Comparison of ENCODE assay signal across 8 mouse cellular contexts in the genomic region with DNA sequence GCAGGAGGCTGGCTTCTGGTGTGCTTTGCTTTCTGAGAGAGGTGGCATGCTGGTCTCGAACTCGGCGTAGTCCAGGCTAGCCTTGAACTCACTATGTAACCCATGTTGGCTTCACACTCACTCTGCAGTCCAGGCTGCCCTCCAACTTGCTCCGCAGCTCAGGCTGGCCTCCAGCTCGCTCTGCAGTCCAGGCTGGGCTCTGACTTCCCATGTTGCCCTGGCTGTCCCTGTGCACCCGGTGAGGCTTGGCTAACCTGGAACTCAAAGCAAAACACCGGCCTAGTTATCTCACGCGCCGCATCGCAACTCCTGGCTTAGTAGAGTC. TPM values are rescaled to one million over a fixed set of nuclear protein-coding genes. Genes with fewer than 3 reads are reported as not detected.
DNase-seq lines count a peak whose midpoint lies in the region; ATAC-seq lines count a peak whose summit lies in the region.

No protein-coding gene starts in this region.

- DNase-seq in heart, adult 9 months (ENCODE audit: low spot score in 2 of 2): no peak
- peak; percentile 45 for DNase-seq in NIH3T3 (ENCODE audit: low read depth)
- no peak for DNase-seq in forebrain, embryonic 11.5 days (ENCODE audit: low spot score)
- DNase-seq in layer of hippocampus, adult 9-11 months: no peak
- no peak for DNase-seq in layer of hippocampus, postnatal 14 days (ENCODE audit: low spot score in 2 of 2)
- DNase-seq in thymus, postnatal 4 days: no peak

- H3K4me3 ChIP-seq in heart, embryonic 15.5 days: peak overlapping the region; percentile 76
- peak overlapping the region; percentile 91 for H3K4me3 ChIP-seq in forebrain, embryonic 11.5 days (ENCODE audit: low read depth, low read length)
- H3K4me3 ChIP-seq in liver, embryonic 12.5 days: peak overlapping the region; percentile 91

- peak overlapping the region; percentile 85 for H3K9ac ChIP-seq in heart, embryonic 15.5 days
- H3K9ac ChIP-seq in forebrain, embryonic 11.5 days (ENCODE audit: low read length): peak overlapping the region; percentile 85
- H3K9ac ChIP-seq in liver, embryonic 12.5 days: peak overlapping the region; percentile 97

- no peaks in the 10 kb centered on the region for H3K27me3 ChIP-seq in heart, embryonic 15.5 days
- H3K27me3 ChIP-seq in forebrain, embryonic 11.5 days (ENCODE audit: control insufficient read depth, insufficient read depth, low read length): no peaks in the 10 kb centered on the region
- no peaks in the 10 kb centered on the region for H3K27me3 ChIP-seq in liver, embryonic 12.5 days (replicated peaks)

- no peaks in the 10 kb centered on the region for H3K9me3 ChIP-seq in heart, embryonic 15.5 days (replicated peaks)
- no peaks in the 10 kb centered on the region for H3K9me3 ChIP-seq in forebrain, embryonic 11.5 days (ENCODE audit: control insufficient read depth, low read length)
- H3K9me3 ChIP-seq in liver, embryonic 12.5 days (replicated peaks): no peaks in the 10 kb centered on the region

- no peak for ATAC-seq in heart, embryonic 15.5 days (replicated peaks; ENCODE audit: insufficient number of reproducible peaks, insufficient read depth, low FRiP score, low read depth)
- no peak for ATAC-seq in forebrain, embryonic 11.5 days (replicated peaks; ENCODE audit: low FRiP score)
- ATAC-seq in liver, embryonic 12.5 days: no peak

- peaks cover 21% of the 10 kb centered on the region for H3K36me3 ChIP-seq in heart, embryonic 15.5 days
- no peaks in the 10 kb centered on the region for H3K36me3 ChIP-seq in forebrain, embryonic 11.5 days (ENCODE audit: control insufficient read depth, insufficient read depth, low read length)
- H3K36me3 ChIP-seq in liver, embryonic 12.5 days: peaks cover 43% of the 10 kb centered on the region

- H3K27ac ChIP-seq in heart, embryonic 15.5 days: peak overlapping the region; percentile 24
- H3K27ac ChIP-seq in forebrain, embryonic 11.5 days (ENCODE audit: low read depth, low read length): no peak overlapping the region
- peak overlapping the region; percentile 99 for H3K27ac ChIP-seq in liver, embryonic 12.5 days

- WGBS in heart, embryonic 15.5 days: 14% methylated on average over 11 of the region's 11 CpGs
- 24% methylated on average over 11 of the region's 11 CpGs for WGBS in forebrain, embryonic 11.5 days
- WGBS in liver, embryonic 12.5 days (ENCODE audit: insufficient replicate concordance): 6% methylated on average over 11 of the region's 11 CpGs

- H3K4me1 ChIP-seq in heart, embryonic 15.5 days (replicated peaks): peaks cover 26% of the 10 kb centered on the region
- peaks cover 23% of the 10 kb centered on the region; the same call in 1 of the 2 replicates for H3K4me1 ChIP-seq in forebrain, embryonic 11.5 days (replicated peaks; ENCODE audit: control insufficient read depth, insufficient read depth, low read length)
- peaks cover 78% of the 10 kb centered on the region for H3K4me1 ChIP-seq in liver, embryonic 12.5 days

- peak overlapping the region; percentile 99 for H3K4me2 ChIP-seq in heart, embryonic 15.5 days
- peak overlapping the region; percentile 99 for H3K4me2 ChIP-seq in forebrain, embryonic 11.5 days (ENCODE audit: low read depth, low read length, severe bottlenecking)
- H3K4me2 ChIP-seq in liver, embryonic 12.5 days: peak overlapping the region; percentile 93

RNA-seq across cellular contexts. Expression of gene Sppl2b, which starts 0.6 kb away (rescaled TPM):
- 23.1 and 32.5 TPM in 2 replicates for polyA plus RNA-seq in heart, embryonic 15.5 days (2015; fragmentation: Nextera tagmentation; extraction: Ambion mirVana)
- polyA plus RNA-seq in forebrain, embryonic 11.5 days (2014; fragmentation: Nextera tagmentation; extraction: Ambion mirVana): 37.0 and 39.8 TPM in 2 replicates
- polyA plus RNA-seq in liver, embryonic 12.5 days (2016; fragmentation: Nextera tagmentation; extraction: Ambion mirVana): 66.1 and 70.5 TPM in 2 replicates
- 10 to 100 TPM; 71.2 to 71.4 TPM for total RNA-seq in layer of hippocampus, postnatal 14 days (2021)

RNA-seq across cellular contexts. Expression of gene Lsm7, which starts 0.7 kb away (rescaled TPM):
- 153 and 154 TPM in 2 replicates for polyA plus RNA-seq in heart, embryonic 15.5 days (2015; fragmentation: Nextera tagmentation; extraction: Ambion mirVana)
- 308 and 322 TPM in 2 replicates for polyA plus RNA-seq in forebrain, embryonic 11.5 days (2014; fragmentation: Nextera tagmentation; extraction: Ambion mirVana)
- 235 and 245 TPM in 2 replicates for polyA plus RNA-seq in liver, embryonic 12.5 days (2016; fragmentation: Nextera tagmentation; extraction: Ambion mirVana)
- 10 to 100 TPM; 47.7 to 50.5 TPM for total RNA-seq in layer of hippocampus, postnatal 14 days (2021)

RNA-seq across cellular contexts. Expression of gene Lingo3, which starts 11.9 kb away (rescaled TPM):
- polyA plus RNA-seq in heart, embryonic 15.5 days (2015; fragmentation: Nextera tagmentation; extraction: Ambion mirVana): 0.29 and 0.43 TPM in 2 replicates
- polyA plus RNA-seq in forebrain, embryonic 11.5 days (2014; fragmentation: Nextera tagmentation; extraction: Ambion mirVana): 1.2 and 2.1 TPM in 2 replicates
- not detected in 2 replicates for polyA plus RNA-seq in liver, embryonic 12.5 days (2016; fragmentation: Nextera tagmentation; extraction: Ambion mirVana)
- total RNA-seq in layer of hippocampus, postnatal 14 days (2021): 10 to 100 TPM; 32.6 to 35.5 TPM

RNA-seq across cellular contexts. Expression of gene Tmprss9, which starts 15.9 kb away (rescaled TPM):
- polyA plus RNA-seq in heart, embryonic 15.5 days (2015; fragmentation: Nextera tagmentation; extraction: Ambion mirVana): 0.04 TPM in 1 of 2 replicates, not detected in the other
- polyA plus RNA-seq in forebrain, embryonic 11.5 days (2014; fragmentation: Nextera tagmentation; extraction: Ambion mirVana): 0.08 and 0.12 TPM in 2 replicates
- 0.04 and 0.05 TPM in 2 replicates for polyA plus RNA-seq in liver, embryonic 12.5 days (2016; fragmentation: Nextera tagmentation; extraction: Ambion mirVana)
- total RNA-seq in layer of hippocampus, postnatal 14 days (2021): under 1 TPM; 0.38 to 0.44 TPM

RNA-seq across cellular contexts. Expression of gene Oaz1, which starts 29.3 kb away (rescaled TPM):
- 1,772 and 2,077 TPM in 2 replicates for polyA plus RNA-seq in heart, embryonic 15.5 days (2015; fragmentation: Nextera tagmentation; extraction: Ambion mirVana)
- polyA plus RNA-seq in forebrain, embryonic 11.5 days (2014; fragmentation: Nextera tagmentation; extraction: Ambion mirVana): 1,775 and 1,994 TPM in 2 replicates
- polyA plus RNA-seq in liver, embryonic 12.5 days (2016; fragmentation: Nextera tagmentation; extraction: Ambion mirVana): 1,528 and 1,635 TPM in 2 replicates
- total RNA-seq in layer of hippocampus, postnatal 14 days (2021): 100 to 1,000 TPM; 429 to 450 TPM
